Comparison of ENCODE assay signal across 21 mouse cellular contexts in the genomic region with DNA sequence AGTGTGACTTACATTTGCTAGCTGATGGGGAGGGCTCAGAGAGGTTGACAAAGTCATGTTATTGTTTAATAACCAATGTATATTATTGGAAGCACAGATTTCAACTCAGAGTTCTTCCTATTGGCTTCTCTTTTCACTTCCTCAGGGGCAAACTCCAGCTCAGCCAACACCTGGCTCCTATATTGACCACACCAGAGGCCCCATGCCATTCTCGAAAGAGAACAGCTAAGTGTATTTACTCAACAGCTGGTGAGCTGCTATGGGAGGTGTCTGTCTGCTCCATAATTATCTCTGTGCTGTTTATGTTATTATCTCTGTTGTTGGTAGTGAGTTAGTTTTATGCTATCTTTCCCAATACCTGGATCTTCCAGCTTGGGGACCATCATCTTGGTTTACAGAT.
DNase-seq lines count a peak whose midpoint lies in the region; ATAC-seq and TF ChIP-seq lines count a peak whose summit lies in the region.
"Had no signal": no experiment of that assay in that cellular context is flagged by ENCODE, and none has a peak within 500 bp of the region (broad histone marks: within the 10 kb centered on the region; RNA-seq: fewer than 3 reads in every experiment).

No protein-coding gene starts in this region.

- TF ChIP-seq CTCF in intestine, postnatal 0 days (IDR thresholded peaks at IDR 0.05; ENCODE audit: low read depth): no peak

- H3K4me3 ChIP-seq in intestine, embryonic 15.5 days (replicated peaks): no peak overlapping the region
- H3K4me3 ChIP-seq in intestine, embryonic 16.5 days (ENCODE audit: low read length): no peak overlapping the region
- no peak overlapping the region for H3K4me3 ChIP-seq in intestine, postnatal 0 days (ENCODE audit: low read depth, low read length)
- H3K4me3 ChIP-seq in kidney, embryonic 14.5 days (ENCODE audit: low read length): no peak overlapping the region
- no peak overlapping the region for H3K4me3 ChIP-seq in forebrain, embryonic 14.5 days (ENCODE audit: low read depth, low read length)

- WGBS in intestine, embryonic 15.5 days: 52% methylated on average over 1 of the region's 1 CpGs
- WGBS in intestine, embryonic 16.5 days: 66% methylated on average over 1 of the region's 1 CpGs
- WGBS in intestine, postnatal 0 days: 35% methylated on average over 1 of the region's 1 CpGs
- 83% methylated on average over 1 of the region's 1 CpGs for WGBS in kidney, embryonic 14.5 days
- WGBS in forebrain, embryonic 14.5 days: 97% methylated on average over 1 of the region's 1 CpGs

- H3K9me3 ChIP-seq in intestine, embryonic 15.5 days: no peaks in the 10 kb centered on the region
- H3K9me3 ChIP-seq in intestine, embryonic 16.5 days (ENCODE audit: control insufficient read depth, low read length): no peaks in the 10 kb centered on the region
- no peaks in the 10 kb centered on the region for H3K9me3 ChIP-seq in intestine, postnatal 0 days (ENCODE audit: control insufficient read depth)
- H3K9me3 ChIP-seq in kidney, embryonic 14.5 days (ENCODE audit: control insufficient read depth, low read length): no peaks in the 10 kb centered on the region
- no peaks in the 10 kb centered on the region for H3K9me3 ChIP-seq in forebrain, embryonic 14.5 days (replicated peaks; ENCODE audit: control insufficient read depth, low read length)

- no peaks in the 10 kb centered on the region for H3K36me3 ChIP-seq in intestine, embryonic 15.5 days
- no peaks in the 10 kb centered on the region for H3K36me3 ChIP-seq in intestine, embryonic 16.5 days (ENCODE audit: control insufficient read depth, insufficient read depth, low read length)
- H3K36me3 ChIP-seq in intestine, postnatal 0 days (ENCODE audit: control insufficient read depth, insufficient read depth): no peaks in the 10 kb centered on the region
- H3K36me3 ChIP-seq in kidney, embryonic 14.5 days (ENCODE audit: control insufficient read depth, insufficient read depth, low read length): no peaks in the 10 kb centered on the region
- no peaks in the 10 kb centered on the region for H3K36me3 ChIP-seq in forebrain, embryonic 14.5 days (ENCODE audit: control insufficient read depth, insufficient read depth, low read length)
- H3K36me3 ChIP-seq: G1E had no signal

- H3K27ac ChIP-seq in intestine, embryonic 15.5 days: no peak overlapping the region
- no peak overlapping the region for H3K27ac ChIP-seq in intestine, embryonic 16.5 days (ENCODE audit: low read length)
- H3K27ac ChIP-seq in intestine, postnatal 0 days (ENCODE audit: low read depth, low read length): no peak overlapping the region
- no peak overlapping the region for H3K27ac ChIP-seq in kidney, embryonic 14.5 days (ENCODE audit: low read depth, low read length)
- H3K27ac ChIP-seq in forebrain, embryonic 14.5 days (ENCODE audit: low read depth, low read length): no peak overlapping the region

- DNase-seq in forebrain, embryonic 14.5 days (ENCODE audit: low spot score): no peak
- no peak for DNase-seq in spleen, postnatal 36 days (ENCODE audit: low spot score in 2 of 2)
- DNase-seq: adrenal gland, adult 2 months; adrenal gland, adult 8-10 months; adrenal gland, postnatal 10 days; adrenal gland, postnatal 14 days; adrenal gland, postnatal 25 days; adrenal gland, postnatal 36 days; B cell, adult 2 months; cerebellum, adult 11 months; cerebellum, adult 11-12 months; cerebellum, adult 18-20 months had no signal

- H3K9ac ChIP-seq in intestine, embryonic 15.5 days: no peak overlapping the region
- H3K9ac ChIP-seq in intestine, embryonic 16.5 days (ENCODE audit: low read depth, low read length): no peak overlapping the region
- H3K9ac ChIP-seq in intestine, postnatal 0 days (ENCODE audit: low read depth, low read length): no peak overlapping the region
- no peak overlapping the region for H3K9ac ChIP-seq in kidney, embryonic 14.5 days (ENCODE audit: low read depth, low read length)
- H3K9ac ChIP-seq in forebrain, embryonic 14.5 days (ENCODE audit: low read length): no peak overlapping the region

- H3K4me2 ChIP-seq in intestine, embryonic 15.5 days (replicated peaks): no peak overlapping the region
- H3K4me2 ChIP-seq in intestine, embryonic 16.5 days (ENCODE audit: low read depth, low read length): no peak overlapping the region
- H3K4me2 ChIP-seq in intestine, postnatal 0 days (replicated peaks; ENCODE audit: low read depth): no peak overlapping the region
- no peak overlapping the region for H3K4me2 ChIP-seq in kidney, embryonic 14.5 days (replicated peaks; ENCODE audit: low read depth, low read length)
- H3K4me2 ChIP-seq in forebrain, embryonic 14.5 days (ENCODE audit: low read length): no peak overlapping the region

- H3K27me3 ChIP-seq in intestine, embryonic 15.5 days (replicated peaks): no peaks in the 10 kb centered on the region
- no peaks in the 10 kb centered on the region for H3K27me3 ChIP-seq in intestine, embryonic 16.5 days (replicated peaks; ENCODE audit: control insufficient read depth, insufficient read depth, low read length)
- H3K27me3 ChIP-seq in intestine, postnatal 0 days (replicated peaks; ENCODE audit: control insufficient read depth, insufficient read depth, low read length): no peaks in the 10 kb centered on the region
- no peaks in the 10 kb centered on the region for H3K27me3 ChIP-seq in kidney, embryonic 14.5 days (ENCODE audit: control insufficient read depth, insufficient read depth, low read length)
- no peaks in the 10 kb centered on the region for H3K27me3 ChIP-seq in forebrain, embryonic 14.5 days (replicated peaks; ENCODE audit: control insufficient read depth, insufficient read depth, low read length)
- H3K27me3 ChIP-seq: CH12.LX, Patski had no signal

- ATAC-seq in intestine, embryonic 15.5 days: 0 out of 2 replicates have a peak, but pooled peaks have one; percentile 51
- peak; percentile 72 for ATAC-seq in intestine, embryonic 16.5 days
- ATAC-seq in intestine, postnatal 0 days: peak; percentile 63
- no peak for ATAC-seq in kidney, embryonic 14.5 days (ENCODE audit: low FRiP score, low TSS enrichment)
- ATAC-seq in forebrain, embryonic 14.5 days: no peak
- ATAC-seq: activated CD4-positive, CD25-positive, alpha-beta regulatory T cell, adult 4 months; CD4-positive, CD25-positive, alpha-beta regulatory T cell, adult 4 months; Patski had no signal

- H3K4me1 ChIP-seq in intestine, embryonic 15.5 days (replicated peaks): 0 out of 2 replicates have a peak, but pooled peaks cover 2% of the 10 kb centered on the region
- H3K4me1 ChIP-seq in intestine, embryonic 16.5 days (ENCODE audit: control insufficient read depth, insufficient read depth, low read length): no peaks in the 10 kb centered on the region
- peaks cover 7% of the 10 kb centered on the region; the same call in 1 of the 2 replicates for H3K4me1 ChIP-seq in intestine, postnatal 0 days (replicated peaks; ENCODE audit: control insufficient read depth, insufficient read depth, low read length)
- no peaks in the 10 kb centered on the region for H3K4me1 ChIP-seq in kidney, embryonic 14.5 days (ENCODE audit: control insufficient read depth, insufficient read depth, low read length)
- no peaks in the 10 kb centered on the region for H3K4me1 ChIP-seq in forebrain, embryonic 14.5 days (ENCODE audit: control insufficient read depth, insufficient read depth, low read length)

Comparison
In these comparisons a context has a peak if more than half of its experiments do, and no peak if none do; other contexts are left out.
1. ATAC-seq: peak in intestine, embryonic 15.5 days (single experiment), intestine, embryonic 16.5 days (single experiment) and intestine, postnatal 0 days (single experiment); none in kidney, embryonic 14.5 days (single experiment) and forebrain, embryonic 14.5 days (single experiment).